Mouse (Mus musculus): ENCODE results near the gene Pitpnc1.
A peak's percentile ranks its signal among the peaks of the same experiment; 100 is the strongest.

The Pitpnc1 gene

GRCm38 (mm10) chr11:107468252-107469030 is 2.1 kb downstream of the Pitpnc1 start:
- DNase-seq (ENCODE audit: low read depth, low spot score): peak; percentile 37

DNA sequence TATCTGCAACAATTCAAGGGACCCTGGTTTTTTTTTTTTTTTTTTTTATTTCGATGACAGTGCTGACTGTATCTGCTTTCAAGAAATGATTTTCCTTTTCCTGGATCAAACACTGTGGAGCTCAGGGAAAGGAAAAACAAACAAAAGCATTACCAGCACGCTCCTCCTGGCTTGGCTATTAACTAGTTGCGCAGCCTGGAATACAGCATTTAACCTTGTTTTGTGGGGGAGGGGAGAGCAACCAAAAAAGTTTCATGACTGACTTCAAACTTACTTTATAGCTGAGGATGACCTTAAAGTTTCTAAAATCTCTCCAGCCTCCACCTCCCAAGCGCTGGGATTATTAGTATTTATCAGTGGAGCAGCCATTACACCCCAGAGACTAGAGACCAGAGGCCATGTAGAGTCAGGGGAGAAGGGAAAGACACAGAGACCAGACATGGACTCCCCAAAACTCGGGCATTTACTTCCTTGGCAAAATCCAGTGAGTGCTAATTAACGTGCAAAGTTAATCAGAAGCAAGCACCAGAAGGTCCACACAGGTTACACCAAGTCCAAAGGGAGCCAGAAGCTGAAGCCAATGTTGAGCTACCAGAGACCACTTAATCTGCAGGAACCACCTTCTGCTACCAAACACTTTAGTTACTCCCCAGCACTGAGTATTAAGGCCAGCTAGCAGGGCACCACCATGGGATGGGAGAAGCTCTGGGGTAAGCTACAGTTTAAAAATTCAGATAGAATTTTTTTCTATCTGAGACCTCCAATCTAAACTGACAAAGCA is 3.7 kb downstream of the Pitpnc1 start:
- DNase-seq (ENCODE audit: low read depth, low spot score): no peak

DNA sequence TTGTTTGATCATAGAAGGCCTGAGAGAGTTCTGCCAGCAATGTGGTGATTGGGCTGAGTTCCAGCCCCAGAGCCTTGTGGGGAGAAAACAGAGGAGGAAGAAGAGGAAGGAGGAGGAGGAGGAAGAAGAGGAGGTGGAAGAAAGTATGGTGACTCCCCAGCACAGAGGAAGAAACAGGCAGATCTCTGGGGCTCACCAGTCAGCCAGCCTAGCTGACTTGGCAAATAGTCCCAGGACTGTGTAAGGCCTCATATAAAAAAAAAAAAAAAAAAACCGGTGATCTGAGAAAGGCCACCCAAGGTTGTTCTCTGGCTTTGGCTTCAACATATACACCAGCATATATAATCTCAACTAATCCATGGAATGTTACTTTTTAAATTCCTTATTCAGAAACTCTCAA is 4.5 kb downstream of the Pitpnc1 start:
- DNase-seq (ENCODE audit: low read depth, low spot score): no peak

DNA sequence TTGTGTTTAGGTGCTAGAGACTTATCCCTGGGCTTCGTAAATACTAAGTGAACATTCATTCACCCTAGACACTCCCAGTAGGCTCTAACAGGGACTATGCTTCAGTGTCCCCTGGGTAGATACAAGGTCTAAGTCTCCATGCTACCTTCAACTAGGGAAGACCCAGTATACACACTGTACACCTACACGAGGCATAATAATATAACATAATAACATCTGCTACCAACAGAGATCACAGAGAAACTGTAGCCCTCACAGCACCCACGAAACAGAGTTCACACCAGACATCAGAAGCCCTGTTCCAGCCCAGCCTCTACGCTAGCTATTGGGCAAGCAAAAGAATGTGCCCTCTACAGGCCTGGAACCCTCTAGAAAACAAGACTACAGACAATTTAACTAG is 5.5 kb downstream of the Pitpnc1 start:
- no peak for DNase-seq (ENCODE audit: low read depth, low spot score)

- no peak for DNase-seq (ENCODE audit: low read depth, low spot score)
Measured at GRCm38 (mm10) chr11:107464141-107464540, 6.4 kb downstream of the Pitpnc1 start.

- no peak for DNase-seq (ENCODE audit: low read depth, low spot score)
Measured at GRCm38 (mm10) chr11:107463251-107463681, 7.2 kb downstream of the Pitpnc1 start.

DNA sequence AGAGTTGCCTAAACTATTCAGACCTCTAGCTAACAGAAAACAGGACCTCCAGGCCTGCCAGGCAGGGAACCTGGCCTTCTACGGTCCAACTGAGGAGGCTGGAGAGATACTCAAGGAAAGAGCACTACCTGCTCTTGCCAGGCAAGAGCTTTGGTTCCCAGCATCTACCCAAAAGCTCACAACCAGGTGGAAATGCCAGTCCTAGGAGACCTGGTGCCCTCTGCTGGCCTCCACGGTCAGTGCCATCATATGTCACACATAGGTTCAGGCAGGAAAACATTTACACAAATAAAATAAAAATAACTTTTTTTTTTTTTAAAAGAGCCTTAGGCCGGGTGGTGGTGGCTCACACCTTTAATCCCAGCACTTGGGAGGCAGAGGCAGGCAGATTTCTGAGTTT is 8.0 kb downstream of the Pitpnc1 start:
- DNase-seq (ENCODE audit: low read depth, low spot score): no peak

GRCm38 (mm10) chr11:107459828-107460227 is 10.7 kb downstream of the Pitpnc1 start:
- DNase-seq (ENCODE audit: low read depth, low spot score): no peak

DNA sequence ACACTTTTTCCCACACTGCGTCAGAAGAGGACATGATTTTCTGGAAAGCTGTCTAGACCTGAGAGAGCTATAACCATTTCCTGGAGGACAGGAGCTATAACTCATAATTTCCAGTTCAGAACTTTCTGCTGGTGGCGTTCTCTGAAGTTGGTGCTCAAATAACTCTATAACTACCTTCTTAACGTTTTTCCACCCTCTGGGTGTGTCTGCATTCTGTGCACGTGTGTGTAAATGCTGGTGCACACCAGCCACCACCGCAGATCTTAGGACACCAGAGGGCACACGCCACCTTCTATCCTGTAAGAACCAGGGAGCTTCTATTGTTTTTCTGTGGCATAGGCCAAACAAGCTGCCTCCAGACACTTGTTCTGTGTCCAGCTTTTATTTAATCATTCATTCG is 11.5 kb downstream of the Pitpnc1 start:
- DNase-seq (ENCODE audit: low read depth, low spot score): no peak

DNA sequence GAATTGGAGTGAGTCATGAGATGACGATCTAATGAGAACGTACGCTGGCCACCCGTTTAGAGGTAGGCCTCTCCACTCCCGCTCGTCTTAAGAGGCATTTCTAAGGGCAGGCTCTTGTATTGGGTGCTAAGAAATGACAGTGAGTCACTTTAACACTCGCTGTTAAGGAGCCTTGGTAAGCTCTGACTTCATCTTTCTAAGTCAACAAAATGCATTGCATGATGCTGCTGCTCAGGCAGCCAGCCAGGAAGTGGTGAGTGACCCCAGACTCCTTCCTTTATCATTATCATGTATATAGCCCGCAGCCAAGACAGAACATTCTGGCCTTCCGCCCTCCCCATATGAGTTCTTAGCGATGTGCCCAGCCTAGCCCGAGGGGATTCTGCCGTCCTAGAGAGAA is 12.2 kb downstream of the Pitpnc1 start:
- peak; percentile 36 for DNase-seq (ENCODE audit: low read depth, low spot score)

GRCm38 (mm10) chr11:107457282-107457681 is 13.2 kb downstream of the Pitpnc1 start:
- no peak for DNase-seq (ENCODE audit: low read depth, low spot score)

DNA sequence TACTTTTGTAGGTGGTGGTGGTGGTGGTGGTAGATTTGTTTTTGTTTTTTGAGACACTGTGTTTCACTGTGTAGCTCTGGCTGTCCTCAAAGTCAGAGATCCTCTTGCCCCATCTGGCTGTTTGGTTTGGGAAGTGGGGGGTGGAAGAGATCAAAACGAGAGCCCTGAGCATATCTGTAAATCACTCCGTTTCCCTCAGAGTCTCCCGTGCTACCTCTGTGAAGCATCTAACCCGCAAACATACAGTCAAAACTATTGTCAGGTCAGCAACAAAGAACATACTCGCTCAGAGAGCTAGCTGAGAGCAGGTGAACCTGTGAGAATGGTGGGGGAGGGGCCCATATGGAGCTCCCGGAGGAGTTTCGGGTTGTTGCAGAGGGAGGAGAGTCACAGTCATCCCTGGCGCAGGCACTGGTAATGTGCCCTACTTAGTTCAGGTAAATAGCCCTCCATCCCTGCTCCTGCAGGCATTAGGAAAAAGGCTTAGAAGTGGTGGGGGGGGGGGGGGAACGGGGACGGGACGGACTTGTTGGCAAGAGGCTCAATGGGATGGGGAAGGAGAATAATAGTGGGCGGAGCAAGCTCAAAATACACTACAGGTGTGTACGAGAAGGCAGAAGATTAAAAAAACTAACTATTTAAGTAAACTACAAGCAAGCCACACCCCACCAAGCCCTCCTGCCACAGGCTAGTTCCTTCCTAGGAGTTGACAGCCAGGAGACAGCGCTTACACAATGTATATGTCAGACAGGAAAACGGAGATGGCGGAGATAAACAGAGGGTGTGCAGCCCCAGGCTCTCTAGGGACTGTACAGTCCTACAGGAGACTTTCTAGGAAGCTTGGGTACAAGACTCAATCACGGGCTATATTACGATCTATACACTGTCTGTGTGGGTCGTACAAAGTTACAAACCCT is 15.7 kb downstream of the Pitpnc1 start:
- DNase-seq (ENCODE audit: low read depth, low spot score): no peak

DNA sequence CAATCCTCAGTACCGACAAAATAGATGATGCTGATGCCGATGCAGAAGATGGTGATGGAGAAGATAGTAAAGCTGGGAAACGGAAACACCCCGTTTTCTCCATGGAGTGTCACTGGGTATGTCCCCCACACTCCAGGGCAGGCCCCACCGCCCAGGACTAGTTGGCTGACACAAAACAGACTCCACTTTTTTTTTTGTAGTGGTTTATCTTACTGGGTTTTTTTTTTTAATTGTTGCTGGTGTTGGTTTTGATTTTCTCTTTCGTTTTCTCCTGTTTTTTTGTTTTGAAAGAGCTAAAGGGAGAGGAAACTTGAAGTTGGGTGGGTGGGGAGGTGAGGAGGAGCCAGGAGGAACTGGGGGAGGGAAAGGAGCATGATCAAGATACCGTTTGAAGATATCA is 18.4 kb downstream of the Pitpnc1 start:
- no peak for DNase-seq (ENCODE audit: low read depth, low spot score)

DNA sequence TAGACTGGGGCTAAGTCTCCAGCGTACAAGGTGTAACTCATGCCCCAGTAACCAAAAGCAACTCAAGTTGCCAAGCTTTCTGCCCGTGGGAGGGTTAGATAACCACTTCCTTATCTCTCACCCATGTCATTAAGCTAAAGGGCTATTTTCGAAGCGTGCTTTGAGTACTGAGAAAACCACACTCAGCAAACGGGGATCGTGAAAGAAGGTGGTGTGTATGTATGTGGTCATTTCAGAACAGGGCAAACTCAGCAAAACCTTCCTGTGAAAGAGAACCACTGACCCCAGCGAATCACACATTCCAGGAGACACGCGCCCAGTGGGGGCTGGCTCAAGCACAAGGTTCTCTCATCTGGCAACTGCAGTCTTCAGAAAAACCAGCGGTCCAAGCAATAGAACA is 19.4 kb downstream of the Pitpnc1 start:
- peak; percentile 49 for DNase-seq (ENCODE audit: low read depth, low spot score)

DNA sequence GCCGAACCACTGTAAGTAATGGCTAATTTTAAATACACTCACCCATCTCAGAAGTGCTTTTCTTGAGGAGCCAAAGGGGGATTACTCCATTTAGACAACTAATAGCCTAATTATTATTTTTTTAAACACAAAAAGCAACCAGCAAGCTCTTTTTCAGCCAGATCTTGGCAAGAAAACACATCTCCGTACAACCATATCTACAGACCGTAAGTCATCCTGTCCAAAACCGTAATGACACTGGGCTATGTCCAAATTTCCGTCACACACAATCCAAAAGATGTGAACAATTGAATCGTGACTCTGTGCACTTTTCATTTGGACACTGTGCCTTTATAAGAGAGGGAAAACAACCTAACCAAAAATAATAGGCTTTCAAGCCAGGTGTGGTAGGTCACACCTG is 20.4 kb downstream of the Pitpnc1 start:
- no peak for DNase-seq (ENCODE audit: low read depth, low spot score)

GRCm38 (mm10) chr11:107449169-107449910 is 21.2 kb downstream of the Pitpnc1 start:
- no peak for DNase-seq (ENCODE audit: low read depth, low spot score)

DNA sequence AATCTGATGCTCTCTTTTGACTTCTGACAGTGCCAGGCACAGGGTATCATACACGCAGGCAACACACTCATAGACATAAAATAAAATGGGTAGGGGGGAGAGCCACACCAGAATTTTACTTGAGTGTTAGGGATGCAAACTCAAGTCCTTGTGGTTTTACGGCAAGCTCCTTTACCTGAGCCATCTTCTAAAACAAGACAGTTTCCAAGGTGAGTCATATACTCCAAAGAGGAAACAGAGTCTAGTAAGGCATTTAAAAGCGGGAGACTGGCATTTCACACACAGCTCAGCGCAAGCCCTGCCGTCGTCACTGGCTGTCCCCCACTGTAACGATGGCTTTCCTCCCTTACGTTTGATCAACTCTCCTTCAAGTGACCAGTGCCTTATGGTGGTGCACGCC is 22.6 kb downstream of the Pitpnc1 start:
- no peak for DNase-seq (ENCODE audit: low read depth, low spot score)

- DNase-seq (ENCODE audit: low read depth, low spot score): no peak
Measured at GRCm38 (mm10) chr11:107447349-107447748, 23.1 kb downstream of the Pitpnc1 start.

- DNase-seq (ENCODE audit: low read depth, low spot score): no peak
Measured at GRCm38 (mm10) chr11:107446650-107447049, 23.8 kb downstream of the Pitpnc1 start.

DNA sequence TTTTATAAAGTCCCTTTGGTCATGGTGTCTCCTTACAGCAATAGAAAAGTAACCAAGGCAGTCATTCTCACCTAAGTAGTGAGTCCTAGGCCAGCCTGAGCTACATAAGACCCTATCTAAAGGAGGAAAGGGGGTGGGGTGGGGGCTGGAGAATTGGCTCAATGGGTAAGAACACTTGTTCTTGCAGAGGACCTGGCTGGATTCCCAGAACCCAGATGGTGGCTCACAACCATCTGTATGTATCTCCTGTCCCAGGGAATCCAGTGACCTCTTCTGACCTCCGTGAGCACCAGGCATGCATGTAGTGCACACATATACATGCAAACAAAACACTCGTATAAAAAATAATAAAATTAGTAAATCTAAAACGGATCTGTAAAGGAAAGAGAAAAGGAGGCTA is 24.8 kb downstream of the Pitpnc1 start:
- DNase-seq (ENCODE audit: low read depth, low spot score): no peak

All from 3T3-L1 (cell line).